Mouse (Mus musculus) liver, postnatal 0 days (tissue): ENCODE measurements around the gene Mettl26.

Source experiments
- CTCF ChIP-seq: sonication (generic); IDR thresholded peaks from 2 replicates; pipeline ENCODE4 v1.5.1; 2016; ENCODE audit warnings: antibody characterized with exemption, low read depth
- EP300 ChIP-seq: IDR thresholded peaks from 2 replicates; pipeline ENCODE4 v1.6.1; 2016; ENCODE audit warnings: antibody characterized with exemption, low read depth, mild to moderate bottlenecking

- no peak for TF ChIP-seq CTCF
- TF ChIP-seq EP300, result no peak
These were observed 3.8 kb downstream of the Mettl26 start for GRCm38 (mm10) chr17:25878611-25879180.
